17 mouse cellular contexts compared by ENCODE assay signal in genomic region chr17:84293221-84293620, GRCm38 (mm10).
DNase-seq lines count a peak whose midpoint lies in the region; ATAC-seq and TF ChIP-seq lines count a peak whose summit lies in the region.
"Had no signal": no experiment of that assay in that cellular context is flagged by ENCODE, and none has a peak within 500 bp of the region (broad histone marks: within the 10 kb centered on the region; RNA-seq: fewer than 3 reads in every experiment).

No protein-coding gene starts in this region.

- H3K4me1 ChIP-seq in lung, postnatal 0 days (ENCODE audit: insufficient read depth, low read depth, low read length): peaks cover 3% of the 10 kb centered on the region; the same call in 1 of the 2 replicates
- H3K4me1 ChIP-seq in brown adipose tissue, adult 24 weeks (ENCODE audit: control insufficient read depth, insufficient read depth, insufficient read length, low read length): peaks cover 2% of the 10 kb centered on the region; the same call in 1 of the 2 replicates
- no peaks in the 10 kb centered on the region for H3K4me1 ChIP-seq in hindbrain, embryonic 10.5 days (replicated peaks)

- H3K27ac ChIP-seq in lung, postnatal 0 days (ENCODE audit: low read length): peak overlapping the region; percentile 47; the same call in 1 of the 2 replicates
- H3K27ac ChIP-seq in brown adipose tissue, adult 24 weeks (replicated peaks; ENCODE audit: low read depth, low read length): 0 out of 2 replicates have a peak overlapping the region, but pooled peaks have one; percentile 34
- no peak overlapping the region for H3K27ac ChIP-seq in hindbrain, embryonic 10.5 days

- no peaks in the 10 kb centered on the region for H3K9me3 ChIP-seq in lung, postnatal 0 days (ENCODE audit: low read length)
- H3K9me3 ChIP-seq in hindbrain, embryonic 10.5 days: no peaks in the 10 kb centered on the region
- H3K9me3 ChIP-seq: G1E had no signal

- 63% methylated on average over 4 of the region's 4 CpGs for WGBS in lung, postnatal 0 days
- 91% methylated on average over 4 of the region's 4 CpGs for WGBS in hindbrain, embryonic 10.5 days

- H3K4me2 ChIP-seq in lung, postnatal 0 days (replicated peaks; ENCODE audit: low read depth, low read length): no peak overlapping the region
- H3K4me2 ChIP-seq: midbrain, embryonic 11.5 days had no signal

- TF ChIP-seq CTCF in lung, postnatal 0 days (IDR thresholded peaks at IDR 0.05): no peak

- ATAC-seq in lung, postnatal 0 days: no peak
- peak; percentile 50 for ATAC-seq in inflammation-experienced regulatory T-cells, adult 6 months

- no peak overlapping the region for H3K9ac ChIP-seq in lung, postnatal 0 days (replicated peaks; ENCODE audit: low read depth)

- no peaks in the 10 kb centered on the region for H3K36me3 ChIP-seq in lung, postnatal 0 days (ENCODE audit: insufficient read depth, low read length)
- H3K36me3 ChIP-seq in hindbrain, embryonic 10.5 days: peaks cover 19% of the 10 kb centered on the region

- DNase-seq in heart, adult 11 months: peak; percentile 88
- no peak for DNase-seq in heart, postnatal 4 days
- peak; percentile 18 for DNase-seq in lung, postnatal 0 days (ENCODE audit: low spot score)
- DNase-seq in lung, adult 18-20 months: no peak
- DNase-seq in hindbrain, embryonic 10.5 days (ENCODE audit: low spot score): no peak
- DNase-seq in thymus, adult 18-20 months: no peak
- DNase-seq: adrenal gland, postnatal 36 days; cerebellum, adult 11-12 months; embryo, embryonic 11 days; kidney, adult 8-10 months; lung, postnatal 10 days; right cerebral cortex, adult 18-20 months; thymus, postnatal 36 days had no signal

- TF ChIP-seq EP300 in lung, postnatal 0 days (IDR thresholded peaks at IDR 0.05): no peak

- H3K4me3 ChIP-seq in lung, postnatal 0 days (ENCODE audit: low read depth, low read length): no peak overlapping the region
- H3K4me3 ChIP-seq in brown adipose tissue, adult 24 weeks (ENCODE audit: insufficient read depth, low read depth, low read length): no peak overlapping the region
- no peak overlapping the region for H3K4me3 ChIP-seq in hindbrain, embryonic 10.5 days

- no peaks in the 10 kb centered on the region for H3K27me3 ChIP-seq in lung, postnatal 0 days (replicated peaks; ENCODE audit: insufficient read depth, low read length)
- H3K27me3 ChIP-seq in hindbrain, embryonic 10.5 days (ENCODE audit: insufficient read depth, poor library complexity, severe bottlenecking): no peaks in the 10 kb centered on the region

Comparison
In these comparisons a context has a peak if more than half of its experiments do, and no peak if none do; other contexts are left out.
1. DNase-seq: peak in heart, adult 11 months (single experiment) and lung, postnatal 0 days (single experiment); none in heart, postnatal 4 days (single experiment), lung, adult 18-20 months (0 of 2), hindbrain, embryonic 10.5 days (single experiment) and thymus, adult 18-20 months (0 of 2).